Mouse (Mus musculus) hindbrain, postnatal 0 days (tissue): ENCODE measurements around the gene 4921539E11Rik. TPM values are rescaled to one million over a fixed set of nuclear protein-coding genes. Genes with fewer than 3 reads are reported as not detected.
A peak's percentile ranks its signal among the peaks of the same experiment; 100 is the strongest.

Experiments
- ATAC-seq: fragments of 200-750 bp; cut with Nextera tagmentation; 2 replicates; pipeline ENCODE4 v1.8.0; 2017; ENCODE audit warnings: mild to moderate bottlenecking, moderate TSS enrichment, moderate library complexity
- DNase-seq: peaks from one replicate; pipeline ENCODE4 v3.0.0-alpha.2; 2015; ENCODE audit warnings: low spot score
- H3K27ac ChIP-seq: fragments of 300-500 bp; sonication (generic); 2 replicates; pipeline ENCODE4 v1.5.1; 2014; ENCODE audit warnings: mild to moderate bottlenecking
- H3K27me3 ChIP-seq: fragments of 300-500 bp; sonication (generic); 2 replicates; pipeline ENCODE4 v1.6.1; 2014; ENCODE audit warnings: low read length, mixed read lengths; ENCODE audit not compliant: insufficient read depth
- H3K36me3 ChIP-seq: fragments of 300-500 bp; sonication (generic); 2 replicates; pipeline ENCODE4 v1.6.1; 2014; ENCODE audit warnings: low read length, mixed read lengths; ENCODE audit not compliant: insufficient read depth
- H3K4me1 ChIP-seq: fragments of 300-500 bp; sonication (generic); 2 replicates; pipeline ENCODE4 v1.6.1; 2014; ENCODE audit warnings: antibody characterized with exemption, low read length, mixed read lengths; ENCODE audit not compliant: insufficient read depth
- H3K4me2 ChIP-seq: fragments of 300-500 bp; sonication (generic); 2 replicates; pipeline ENCODE4 v1.6.1; 2014; ENCODE audit warnings: low read depth, mild to moderate bottlenecking, low read length, moderate library complexity, mixed read lengths
- H3K4me3 ChIP-seq: fragments of 300-500 bp; sonication (generic); 2 replicates; pipeline ENCODE4 v1.5.1; 2014; ENCODE audit warnings: low read length
- H3K9ac ChIP-seq: fragments of 300-500 bp; sonication (generic); replicated peaks from 2 replicates; pipeline ENCODE4 v1.6.1; 2014; ENCODE audit warnings: mild to moderate bottlenecking, low read length, moderate library complexity, mixed read lengths
- H3K9me3 ChIP-seq: fragments of 300-500 bp; sonication (generic); 2 replicates; pipeline ENCODE4 v1.6.1; 2016; ENCODE audit warnings: low read length, mixed read lengths
- CTCF ChIP-seq: IDR thresholded peaks from 2 replicates; pipeline ENCODE4 v1.5.1; 2016; ENCODE audit warnings: antibody characterized with exemption, control low read depth, low read depth
- WGBS: fragments of 180-500 bp; shearing (Covaris S2); extraction: QIAGEN DNeasy Blood & Tissue Kit; methylation state at CpG from one replicate; pipeline ENCODE4 v1.1.7; 2014; 5-methylcytosine and 5-hydroxymethylcytosine counted together
- polyA plus RNA-seq: library from polyadenylated mRNA; unstranded; fragments of >200 nt; fragmentation: Nextera tagmentation; extraction: Ambion mirVana; gene quantifications from 2 replicates; pipeline ENCODE4 v1.2.1, GENCODE M21; 2015
- total RNA-seq: library from RNA; depleted of rRNA; stranded (reverse); fragments of >200 nt; gene quantifications from 2 replicates; pipeline ENCODE4 v1.2.3, GENCODE M21; 2014; rRNA removed

The 4921539E11Rik gene
- total and polyA plus RNA-seq, 2 experiments from 2014 or later, result not detected

DNA sequence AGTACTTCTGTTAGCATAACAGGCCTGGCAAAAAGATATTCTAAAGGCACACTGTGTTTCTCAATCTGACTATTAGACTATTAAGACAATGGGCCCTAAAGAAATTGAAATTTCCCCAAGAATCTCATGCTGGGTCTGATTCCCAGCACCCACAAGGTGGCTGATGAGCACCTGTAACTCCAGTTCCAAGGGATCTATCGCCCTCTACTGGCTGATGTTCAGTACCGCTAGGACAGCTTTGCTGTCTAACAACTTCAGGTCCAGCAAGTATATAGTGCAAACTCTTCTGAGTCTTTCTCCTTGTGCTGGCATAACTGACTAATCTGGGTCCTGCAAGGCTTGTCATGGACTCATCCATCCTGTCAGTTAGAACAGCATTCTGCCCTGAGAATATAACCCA lies 98.2 kb downstream of the 4921539E11Rik start:
- Histone ChIP-seq H3K4me1 (no peaks in the 10 kb centered on the region), H3K27me3 (no peaks in the 10 kb centered on the region), H3K27ac (no peak overlapping the region), H3K36me3 (peaks cover 22% of the 10 kb centered on the region), H3K9ac (no peak overlapping the region), H3K4me2 (no peak overlapping the region), H3K4me3 (no peak overlapping the region), H3K9me3 (no peaks in the 10 kb centered on the region)
- DNase-seq, result no peak
- ATAC-seq, result no peak
- TF ChIP-seq CTCF, result peak; percentile 38
- WGBS, result 94% methylated on average over 2 of the region's 2 CpGs

DNA sequence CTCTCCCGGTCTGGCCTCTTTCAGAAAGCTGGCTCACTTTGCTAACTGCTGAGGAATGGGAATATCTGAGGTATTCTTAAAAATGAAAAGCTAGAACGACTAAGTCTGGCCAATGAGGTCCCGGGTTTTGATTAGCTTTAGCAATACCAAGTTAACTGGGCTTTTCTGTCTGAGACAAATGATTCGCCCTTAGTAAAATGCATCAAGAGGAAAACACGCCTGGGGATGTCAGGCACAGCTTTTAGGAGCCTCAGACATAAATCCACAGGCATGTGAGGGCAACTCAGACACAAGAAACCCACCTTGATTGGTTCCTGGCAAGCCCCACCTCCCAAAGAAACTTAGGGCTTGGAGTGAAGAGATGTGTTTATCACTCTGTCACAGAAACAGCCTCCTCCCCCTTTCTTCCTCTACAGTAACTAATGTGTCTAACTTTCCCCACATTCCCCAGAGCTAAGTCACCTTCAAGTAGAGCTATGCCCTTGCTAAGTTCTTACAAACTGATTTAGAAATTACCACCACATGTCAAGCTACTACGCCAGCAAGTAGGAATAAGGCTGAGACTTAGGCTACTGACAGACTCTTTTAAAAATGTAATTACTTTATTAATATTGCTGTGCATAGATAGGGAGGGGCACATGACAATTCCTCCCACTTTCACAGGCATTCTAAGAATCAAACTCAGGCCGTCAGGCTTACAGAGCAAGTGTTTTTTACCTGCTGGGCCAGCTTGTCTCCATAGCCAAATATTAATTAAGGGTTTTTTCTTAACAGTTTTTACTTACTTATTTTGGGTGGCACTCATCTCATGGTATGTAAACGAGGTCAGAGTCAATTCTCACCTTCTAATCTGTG lies 101.7 kb downstream of the 4921539E11Rik start:
- H3K9me3 ChIP-seq, result no peaks in the 10 kb centered on the region
- no peaks in the 10 kb centered on the region for H3K4me1 ChIP-seq
- no peak overlapping the region for H3K27ac ChIP-seq
- DNase-seq (no peak), ATAC-seq (no peak)
- no peak overlapping the region for H3K4me2 ChIP-seq
- H3K36me3 ChIP-seq, result peaks cover 34% of the 10 kb centered on the region
- no peak overlapping the region for H3K4me3 ChIP-seq
- 88% methylated on average over 8 of the region's 8 CpGs for WGBS
- TF ChIP-seq CTCF, result no peak
- H3K9ac ChIP-seq, result no peak overlapping the region
- no peaks in the 10 kb centered on the region for H3K27me3 ChIP-seq

Other genes with a start within 250 kb of the 4921539E11Rik start
- gene Mier1, start 176.5 kb downstream of the 4921539E11Rik start, total RNA-seq, result 26.1 and 27.8 TPM in 2 replicates
- 37.4 and 39.2 TPM in 2 replicates for gene Mier1, start 176.5 kb downstream of the 4921539E11Rik start, polyA plus RNA-seq
- 4.2 TPM in 2 replicates for gene Wdr78, start 176.3 kb downstream of the 4921539E11Rik start, total RNA-seq
- 2.8 and 3.0 TPM in 2 replicates for gene Wdr78, start 176.3 kb downstream of the 4921539E11Rik start, polyA plus RNA-seq
- gene Slc35d1, start 75.7 kb downstream of the 4921539E11Rik start, total RNA-seq, result 4.0 and 4.9 TPM in 2 replicates
- 5.1 and 6.1 TPM in 2 replicates for gene Slc35d1, start 75.7 kb downstream of the 4921539E11Rik start, polyA plus RNA-seq
- gene Oma1, start 22.9 kb upstream of the 4921539E11Rik start, total RNA-seq, result 4.1 and 5.6 TPM in 2 replicates
- gene Oma1, start 22.9 kb upstream of the 4921539E11Rik start, polyA plus RNA-seq, result 9.3 and 9.9 TPM in 2 replicates